Comparison of ENCODE assay signal across 8 mouse cellular contexts in genomic region chr11:121701244-121701643, GRCm38 (mm10). TPM values are rescaled to one million over a fixed set of nuclear protein-coding genes. Genes with fewer than 3 reads are reported as not detected.
DNase-seq lines count a peak whose midpoint lies in the region; ATAC-seq and TF ChIP-seq lines count a peak whose summit lies in the region.

TSS of gene Metrnl (plus strand) at chr11:121701544.

- TF ChIP-seq CTCF in bone marrow macrophage, adult 2 months (IDR thresholded peaks at IDR 0.05; ENCODE audit: low read depth, low read length), result no peak

- ATAC-seq in liver, embryonic 16.5 days (ENCODE audit: low read depth), result no peak

- TF ChIP-seq POLR2A in bone marrow macrophage, adult 2 months (IDR thresholded peaks at IDR 0.05; ENCODE audit: borderline replicate concordance, low read depth, low read length), result no peak

- 68% methylated on average over 5 of the region's 5 CpGs for WGBS in liver, embryonic 16.5 days (ENCODE audit: insufficient replicate concordance)

- H3K9me3 ChIP-seq in liver, embryonic 16.5 days (replicated peaks; ENCODE audit: control insufficient read depth, low read length), result no peaks in the 10 kb centered on the region

- H3K9ac ChIP-seq in liver, embryonic 16.5 days (ENCODE audit: low read depth, low read length), result peak within 1 kb of the TSS; percentile 45

- intact Hi-C loops in left cerebral cortex, postnatal 14 days (cut with DNase I), result loop anchor here (5.0 kb wide), 1 partner anchor 44 kb away; no protein-coding TSS in a partner anchor
- intact Hi-C loops in heart, postnatal 14 days (cut with DNase I), result loop anchor here (5.0 kb wide), 3 partner anchors 34 to 91 kb away; no protein-coding TSS in a partner anchor

- H3K4me3 ChIP-seq in bone marrow macrophage, adult 2 months (ENCODE audit: insufficient read depth, low read length), result peak within 1 kb of the TSS; percentile 92
- peak within 1 kb of the TSS; percentile 64 for H3K4me3 ChIP-seq in liver, embryonic 16.5 days (ENCODE audit: low read depth, low read length)

- H3K27ac ChIP-seq in bone marrow macrophage, adult 2 months (ENCODE audit: insufficient read depth, low read depth, low read length), result peak within 1 kb of the TSS; percentile 80
- no peak within 1 kb of the TSS for H3K27ac ChIP-seq in liver, embryonic 16.5 days (ENCODE audit: low read length)

- peak within 1 kb of the TSS; percentile 69 for H3K4me2 ChIP-seq in liver, embryonic 16.5 days (ENCODE audit: low read depth, low read length)

- no peak for DNase-seq in left cerebral cortex, adult 18-20 months (ENCODE audit: low spot score in 2 of 2)
- no peak for DNase-seq in left cerebral cortex, postnatal 14 days (ENCODE audit: low spot score in 2 of 2)
- DNase-seq in heart, postnatal 14 days, result no peak
- no peak for DNase-seq in T-cell, adult 2 months (ENCODE audit: low spot score)
- no peak for DNase-seq in embryo, embryonic 10 days (ENCODE audit: low spot score)
- DNase-seq in kidney, adult 18-20 months, result no peak

- peaks cover 26% of the 10 kb centered on the region for H3K27me3 ChIP-seq in liver, embryonic 16.5 days (ENCODE audit: control insufficient read depth, insufficient read depth, low read depth, low read length)

- H3K4me1 ChIP-seq in bone marrow macrophage, adult 2 months (ENCODE audit: control insufficient read depth, insufficient read depth, low read length), result peaks cover 38% of the 10 kb centered on the region
- peaks cover 2% of the 10 kb centered on the region; the same call in 1 of the 2 replicates for H3K4me1 ChIP-seq in liver, embryonic 16.5 days (ENCODE audit: control insufficient read depth, low read depth, low read length)

- H3K36me3 ChIP-seq in liver, embryonic 16.5 days (ENCODE audit: control insufficient read depth, insufficient read depth), result no peaks in the 10 kb centered on the region

RNA-seq across cellular contexts. Expression of gene Metrnl, which starts in this region (rescaled TPM):
- total RNA-seq in left cerebral cortex, adult 18-20 months (2021), result 10 to 100 TPM; 17.6 to 19.0 TPM
- total RNA-seq in left cerebral cortex, postnatal 14 days (2021), result 1 to 10 TPM; 8.1 to 9.1 TPM
- 200 and 216 TPM in 2 replicates for polyA plus RNA-seq in bone marrow macrophage, adult 2 months (2012; ENCODE audit: insufficient read depth, insufficient read length, missing spikeins)
- total RNA-seq in heart, postnatal 14 days (2021), result 10 to 100 TPM; 20.4 to 22.7 TPM
- 4.1 and 4.2 TPM in 2 replicates for polyA plus RNA-seq in liver, embryonic 16.5 days (2015; fragmentation: Nextera tagmentation; extraction: Ambion mirVana)

Comparison
In these comparisons a context has a peak if more than half of its experiments do, and no peak if none do; other contexts are left out.
1. RNA of gene Metrnl (polyA plus RNA-seq): 200 to 216 TPM in bone marrow macrophage, adult 2 months; 4.1 to 4.2 TPM in liver, embryonic 16.5 days; every median in the first group is over 10 times any median in the second.